Mouse (Mus musculus) layer of hippocampus, postnatal 14 days (tissue): ENCODE data around the gene Aldh16a1. TPM values are rescaled to one million over a fixed set of nuclear protein-coding genes. Genes with fewer than 3 reads are reported as not detected.
"Not testable (repeated sequence)": the region's sequence is repeated elsewhere in the genome, so short reads cannot be mapped to it uniquely, and the experiment has no call there.

ENCODE experiments used
- DNase-seq, 2 experiments: peaks; one replicate each; pipeline ENCODE4 v3.0.0; 2021 to 2022; ENCODE audit warnings: low spot score in 2 of 2, mixed read lengths in 1 of 2
- total RNA-seq, 2 experiments: library from RNA; stranded (reverse); gene quantifications; 2 replicates each; pipeline ENCODE4 v1.2.3; 2021

The Aldh16a1 gene
- total RNA-seq, 2 experiments from 2014 or later: 14.0 to 15.9 TPM

- DNase-seq: no peak
Observed at GRCm38 (mm10) chr7:45160316-45160800, 6.0 kb upstream of the Aldh16a1 start.

GRCm38 (mm10) chr7:45158991-45159390, 4.6 kb upstream of the Aldh16a1 start:
- no peak for DNase-seq

GRCm38 (mm10) chr7:45157459-45157858, 3.1 kb upstream of the Aldh16a1 start:
- DNase-seq: no peak

GRCm38 (mm10) chr7:45156206-45156605, 1.8 kb upstream of the Aldh16a1 start:
- no peak for DNase-seq

- DNase-seq: no peak
Observed at GRCm38 (mm10) chr7:45155590-45155989, 1.2 kb upstream of the Aldh16a1 start.

- DNase-seq: no peak
Observed at GRCm38 (mm10) chr7:45154993-45155514, 670 bp upstream of the Aldh16a1 start.

GRCm38 (mm10) chr7:45153586-45153985, 798 bp downstream of the Aldh16a1 start:
- DNase-seq: no peak

- not testable (repeated sequence) for DNase-seq
Observed at GRCm38 (mm10) chr7:45153052-45153451, 1.3 kb downstream of the Aldh16a1 start.

- no peak for DNase-seq
Observed at GRCm38 (mm10) chr7:45151303-45151702, 3.1 kb downstream of the Aldh16a1 start.

- no peak for DNase-seq
Observed at GRCm38 (mm10) chr7:45150321-45150720, 4.1 kb downstream of the Aldh16a1 start.

GRCm38 (mm10) chr7:45149545-45149944, 4.8 kb downstream of the Aldh16a1 start:
- DNase-seq: no peak

GRCm38 (mm10) chr7:45148534-45149098, 5.8 kb downstream of the Aldh16a1 start:
- DNase-seq: no peak

GRCm38 (mm10) chr7:45147899-45148298, 6.5 kb downstream of the Aldh16a1 start:
- no peak for DNase-seq

GRCm38 (mm10) chr7:45147267-45147666, 7.1 kb downstream of the Aldh16a1 start:
- no peak for DNase-seq

- DNase-seq: no peak
Observed at GRCm38 (mm10) chr7:45145460-45145859, 8.9 kb downstream of the Aldh16a1 start.

GRCm38 (mm10) chr7:45144368-45145174, 9.8 kb downstream of the Aldh16a1 start:
- DNase-seq: no peak

GRCm38 (mm10) chr7:45141914-45142313, 12.5 kb downstream of the Aldh16a1 start:
- no peak for DNase-seq

- no peak for DNase-seq
Observed at GRCm38 (mm10) chr7:45141319-45141718, 13.1 kb downstream of the Aldh16a1 start.

GRCm38 (mm10) chr7:45139904-45140723, 14.3 kb downstream of the Aldh16a1 start:
- no peak for DNase-seq

GRCm38 (mm10) chr7:45138403-45138802, 16.0 kb downstream of the Aldh16a1 start:
- no peak for DNase-seq
